Mouse (Mus musculus) kidney, postnatal 25 days (tissue): ENCODE data around the gene Gm20219.

Experiments
- DNase-seq, 2 experiments: peaks; one replicate each; pipeline ENCODE4 v3.0.0; 2021; ENCODE audit warnings: mixed read lengths in 2 of 2

Gene Gm20219

DNA sequence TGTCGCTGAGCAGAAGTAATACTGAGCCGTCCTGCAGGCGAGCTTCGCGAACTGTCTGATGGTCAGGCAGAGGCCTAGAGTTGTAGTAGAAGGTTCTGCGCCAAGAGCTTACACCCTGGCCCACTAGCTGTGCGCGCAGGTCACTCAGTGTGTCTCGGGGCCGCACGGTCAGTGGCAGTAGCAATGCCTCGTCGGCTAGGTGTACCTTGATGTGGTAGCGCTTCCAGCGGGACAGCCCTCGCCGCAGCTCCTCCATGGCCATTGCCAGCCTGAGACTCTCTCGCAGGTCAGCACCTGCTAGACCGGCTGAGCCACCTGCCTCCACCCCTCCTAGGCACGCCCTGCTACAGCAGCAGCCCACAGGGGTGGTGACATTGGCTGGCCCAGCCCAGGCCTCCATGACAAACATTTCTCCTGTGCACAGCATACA lies at the start of gene Gm20219:
Gm20219 (minus strand) TSS at position 266 of the 430 bp plus-strand sequence.
- peak in 1 of 2 experiments; percentile 73 for DNase-seq

DNA sequence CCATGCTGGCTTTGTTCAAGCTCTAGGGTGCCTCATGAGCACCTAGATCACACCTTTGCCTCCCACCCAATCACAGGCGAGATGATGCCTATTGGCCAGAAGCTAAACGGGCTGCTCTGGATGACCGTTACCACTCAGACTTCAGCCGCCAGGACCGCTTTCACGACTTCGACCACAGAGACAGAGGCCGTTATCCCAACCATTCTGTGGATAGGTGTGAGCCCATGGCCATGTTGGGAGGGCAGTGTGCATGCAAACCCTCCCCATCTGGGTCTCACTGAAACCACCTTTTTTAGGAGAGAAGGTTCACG lies 49.8 kb upstream of the Gm20219 start:
- DNase-seq = no peak

- no peak for DNase-seq
Observed at GRCm38 (mm10) chr17:56603186-56604069, 49.2 kb upstream of the Gm20219 start.

DNA sequence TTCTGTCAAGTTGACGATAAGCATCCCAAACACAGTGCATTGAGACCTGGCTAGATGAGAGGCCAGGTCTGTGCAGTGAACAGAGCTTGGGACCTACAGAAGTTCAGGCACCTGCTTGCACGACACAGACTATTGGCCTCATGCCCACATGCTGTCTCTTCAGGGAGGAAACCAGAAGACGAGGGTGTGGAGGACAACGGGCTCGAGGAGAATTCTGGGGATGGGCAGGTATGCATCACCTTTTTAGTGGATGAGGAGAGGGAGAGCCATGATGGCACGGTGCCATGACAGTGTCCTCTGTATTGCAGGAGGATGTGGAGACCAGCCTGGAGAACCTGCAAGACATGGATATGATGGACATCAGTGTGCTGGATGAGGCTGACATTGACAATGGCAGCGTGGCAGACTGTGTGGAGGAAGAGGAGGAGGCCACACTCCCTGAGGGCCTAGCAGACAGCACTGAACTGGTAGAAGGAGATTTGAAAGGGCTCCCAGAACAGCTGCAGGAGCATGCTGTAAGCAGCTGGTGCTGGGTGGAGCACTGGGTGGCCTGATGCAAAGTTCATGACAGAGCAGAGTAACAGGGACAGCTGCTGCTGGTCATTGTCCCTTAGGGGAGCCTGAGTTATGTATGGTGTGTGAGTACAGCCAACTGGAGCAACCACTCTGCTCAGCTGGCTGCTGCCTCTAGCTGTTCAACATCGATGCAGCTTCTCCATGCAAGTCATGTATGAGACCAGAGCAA lies 39.5 kb upstream of the Gm20219 start:
- no peak for DNase-seq

DNA sequence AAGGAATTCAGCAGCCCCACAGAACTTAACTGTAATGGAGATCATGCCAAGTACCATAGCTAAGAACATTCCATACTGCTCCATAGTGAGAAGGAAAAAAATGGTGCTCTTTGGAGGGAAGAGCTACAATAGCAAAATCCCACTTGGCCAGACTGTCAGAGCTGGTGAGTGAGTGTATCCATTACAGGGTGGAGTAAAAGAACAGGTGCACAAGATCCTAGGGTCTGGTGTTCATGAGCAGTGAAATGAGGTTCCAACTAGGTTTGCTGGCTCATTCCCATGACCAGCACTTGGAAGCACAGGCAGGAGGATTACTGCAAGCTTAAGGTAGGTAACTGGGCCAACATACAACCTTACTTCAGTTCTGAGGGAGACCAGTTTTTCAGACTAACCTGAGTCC lies 38.4 kb upstream of the Gm20219 start:
- DNase-seq = no peak

DNA sequence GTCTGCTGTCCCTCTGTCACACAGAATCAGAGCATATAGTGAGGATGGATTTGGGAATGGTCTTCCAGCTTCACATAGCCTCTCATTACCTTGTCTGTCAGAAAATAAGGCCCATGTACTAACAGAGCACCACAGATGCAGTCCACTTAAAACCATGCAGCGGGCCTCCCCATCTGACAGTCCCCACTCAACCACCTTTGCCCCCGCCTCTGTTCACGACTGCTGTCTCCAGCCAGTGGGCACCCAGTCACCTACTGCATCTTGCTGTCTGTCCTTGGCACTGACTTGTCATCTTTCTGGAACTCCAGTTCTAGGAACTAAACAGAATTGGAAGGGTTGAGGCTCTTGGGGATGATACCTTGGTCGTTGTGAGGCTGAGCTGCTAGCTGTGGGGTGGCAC lies 34.7 kb upstream of the Gm20219 start:
- no peak for DNase-seq

- DNase-seq = no peak
Observed at GRCm38 (mm10) chr17:56587773-56588172, 33.6 kb upstream of the Gm20219 start.

DNA sequence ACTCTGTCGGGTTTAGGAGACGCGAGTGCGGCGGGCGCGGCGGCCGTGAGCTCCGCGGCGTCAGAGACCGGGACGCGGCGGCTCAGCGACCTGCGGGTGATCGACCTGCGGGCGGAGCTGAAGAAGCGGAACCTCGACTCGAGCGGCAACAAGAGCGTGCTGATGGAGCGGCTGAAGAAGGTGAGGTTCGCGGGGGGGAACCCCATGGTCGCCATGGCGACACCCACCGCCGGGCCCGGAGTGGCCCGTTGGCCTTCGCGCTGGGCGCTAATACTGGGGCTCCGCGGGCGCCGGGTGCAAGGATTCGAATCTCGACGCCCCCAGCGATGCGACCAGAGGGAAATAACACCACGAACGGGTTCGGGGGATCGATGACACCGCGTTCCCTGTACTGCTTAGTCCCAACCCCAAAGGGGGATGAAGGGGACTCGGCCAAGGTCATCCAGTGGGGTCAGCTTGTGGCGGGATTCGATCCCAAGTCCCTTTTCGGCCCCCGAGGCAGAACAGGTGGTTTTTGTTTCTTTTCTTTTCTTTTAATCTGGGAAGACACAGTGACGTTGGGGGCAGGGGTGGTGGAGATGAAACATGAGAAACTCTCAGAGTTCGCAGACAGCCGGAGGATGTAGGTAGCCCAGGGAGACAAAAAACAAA lies 31.1 kb upstream of the Gm20219 start:
- peak; percentile 43 to 71 for DNase-seq

DNA sequence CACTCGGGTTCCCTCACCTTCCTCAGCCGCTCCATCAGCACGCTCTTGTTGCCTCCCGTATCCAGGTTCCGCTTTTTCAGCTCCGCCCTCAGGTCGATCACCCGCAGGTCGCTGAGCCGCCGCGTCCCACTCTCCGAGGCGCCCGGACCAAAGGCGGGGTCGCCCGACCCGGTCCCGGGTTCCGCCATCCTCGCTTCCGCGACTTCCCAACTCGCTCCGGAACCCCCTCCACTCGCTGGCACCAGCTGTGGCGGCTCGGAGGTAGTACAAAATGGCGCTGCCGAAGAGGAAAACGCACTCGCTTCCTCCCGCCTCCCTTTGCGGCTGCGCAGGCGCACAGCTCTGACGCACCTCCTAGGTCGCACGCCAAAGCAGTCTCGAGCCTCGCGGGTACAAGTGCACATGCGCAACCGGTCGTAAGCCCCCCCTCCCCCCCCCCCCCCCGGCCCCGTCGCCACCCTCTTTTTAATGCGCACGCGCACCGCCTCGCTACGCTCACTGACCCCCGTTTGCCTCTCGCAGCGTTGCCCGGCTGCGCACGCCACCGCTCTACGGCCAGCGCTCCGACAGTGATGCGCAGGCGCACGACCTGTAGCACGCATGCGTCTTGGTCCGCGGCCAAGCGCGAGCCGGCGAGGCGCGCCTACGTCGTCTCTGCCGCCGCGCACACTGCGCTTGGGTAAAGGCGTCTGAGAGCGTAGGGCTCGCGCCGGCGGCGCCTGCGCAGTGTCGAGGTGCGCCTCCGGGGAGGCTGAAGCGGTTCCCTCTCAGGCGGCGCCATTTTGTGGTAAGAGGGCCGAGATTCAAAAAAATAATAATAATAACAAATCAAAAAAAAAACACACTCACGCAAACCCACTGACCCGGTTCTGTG lies 30.3 kb upstream of the Gm20219 start, which contains the start of the genes Safb2 and Safb:
Safb2 (minus strand) TSS at position 329 of the 874 bp plus-strand sequence.
Safb (plus strand) TSS at position 569 of the 874 bp plus-strand sequence.
- peak; percentile 97 to 99 for DNase-seq

DNA sequence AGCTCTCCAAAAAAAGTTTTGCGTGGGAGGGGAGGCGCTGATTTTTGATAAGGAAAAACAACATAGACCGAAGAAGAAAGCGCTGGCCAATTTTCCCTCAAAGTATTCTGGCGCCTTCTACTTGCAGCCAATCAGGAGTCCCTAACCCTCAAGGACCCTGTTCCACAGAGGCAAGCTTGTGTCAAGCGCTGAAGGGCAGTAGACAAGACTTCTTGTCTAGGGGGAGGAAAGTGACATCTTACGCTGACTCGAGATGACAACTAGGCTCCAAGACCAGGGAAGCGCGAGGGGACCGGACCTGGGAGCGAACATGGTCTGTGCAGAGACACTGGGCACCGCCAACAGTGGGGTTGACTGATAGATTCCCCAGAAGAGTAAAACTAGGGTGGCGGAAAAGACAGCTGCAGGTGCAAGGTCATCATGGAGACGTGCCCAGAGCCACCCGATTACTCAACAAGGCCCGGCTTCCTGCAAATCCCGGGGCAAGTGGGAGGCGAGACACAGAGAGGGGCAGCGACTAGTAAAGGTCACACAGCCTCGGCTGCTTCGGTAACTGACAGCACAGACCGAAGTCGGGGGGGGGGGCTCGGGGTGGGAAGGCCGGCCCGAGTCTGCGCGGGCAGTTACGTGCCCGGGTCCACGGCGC lies 29.5 kb upstream of the Gm20219 start:
- no peak for DNase-seq

- no peak for DNase-seq
Observed at GRCm38 (mm10) chr17:56583071-56583470, 28.9 kb upstream of the Gm20219 start.

GRCm38 (mm10) chr17:56572939-56573338 lies 18.8 kb upstream of the Gm20219 start:
- DNase-seq = no peak

DNA sequence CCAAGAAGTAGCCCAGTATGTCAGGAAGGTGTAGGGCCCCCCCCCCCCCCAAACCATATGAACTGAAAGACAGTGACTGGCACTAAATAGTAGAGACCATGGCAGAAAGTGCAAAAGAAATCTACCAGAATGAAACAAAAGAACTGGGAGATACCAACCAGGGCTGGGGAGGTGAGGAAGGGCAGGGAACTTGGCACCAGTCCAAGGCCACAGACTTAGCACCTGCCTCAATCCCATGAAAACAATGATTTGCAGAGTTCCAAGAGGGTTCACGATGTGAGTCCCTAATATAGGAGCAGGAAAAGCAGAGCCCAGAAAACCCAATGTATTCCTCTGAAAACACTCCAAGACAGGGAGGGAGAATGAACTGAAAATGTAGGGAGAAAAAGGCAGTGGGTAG lies 18.0 kb upstream of the Gm20219 start:
- DNase-seq = peak; percentile 57 to 58

GRCm38 (mm10) chr17:56570287-56570686 lies 16.1 kb upstream of the Gm20219 start:
- DNase-seq = no peak

DNA sequence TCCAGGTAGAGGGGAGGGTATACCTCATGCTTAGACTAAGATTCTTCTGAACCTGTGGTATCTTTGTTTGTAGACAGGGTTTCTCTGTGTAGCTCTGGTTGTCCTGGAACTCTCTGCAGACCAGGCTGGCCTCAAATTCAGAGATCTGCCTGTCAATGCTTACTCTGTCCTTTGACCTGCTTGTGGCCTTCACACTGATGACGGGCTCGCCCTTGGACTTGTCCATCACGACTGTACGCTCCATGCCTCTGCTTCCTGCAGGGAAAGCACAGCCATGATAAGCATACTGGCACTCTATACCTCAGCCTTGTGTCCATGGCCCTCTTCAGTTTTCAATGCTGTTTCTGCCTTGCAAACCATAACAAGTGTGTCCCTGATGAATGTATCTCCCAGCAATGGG lies 13.2 kb upstream of the Gm20219 start:
- no peak for DNase-seq

- DNase-seq = no peak
Observed at GRCm38 (mm10) chr17:56566918-56567317, 12.7 kb upstream of the Gm20219 start.

GRCm38 (mm10) chr17:56566293-56566692 lies 12.1 kb upstream of the Gm20219 start:
- no peak for DNase-seq

GRCm38 (mm10) chr17:56561866-56562265 lies 7.7 kb upstream of the Gm20219 start:
- DNase-seq = no peak

GRCm38 (mm10) chr17:56560131-56560530 lies 5.9 kb upstream of the Gm20219 start:
- DNase-seq = no peak

- no peak for DNase-seq
Observed at GRCm38 (mm10) chr17:56559386-56559785, 5.2 kb upstream of the Gm20219 start.

- DNase-seq = peak; percentile 65 to 70
Observed at GRCm38 (mm10) chr17:56558448-56558847, 4.3 kb upstream of the Gm20219 start.
